Mouse (Mus musculus) monocyte, adult 5-6 weeks (primary cell): ENCODE results near the gene Abhd12. TPM values are rescaled to one million over a fixed set of nuclear protein-coding genes. Genes with fewer than 3 reads are reported as not detected.

ENCODE experiments used
- total RNA-seq: library from RNA; stranded (forward); fragments of 200-1000, 200-491, 200-594 nt; gene quantifications from 3 replicates; pipeline ENCODE4 v1.2.3, GENCODE M21; 2017

The Abhd12 gene
- total RNA-seq, 1 experiment from 2014 or later = 368 TPM

Other genes starting within 250 kb of the Abhd12 start
- 69.1 to 92.7 TPM (median 70.9 TPM) in 3 replicates for gene Acss1, start 236.2 kb downstream of the Abhd12 start, total RNA-seq
- gene Vsx1, start 215.4 kb downstream of the Abhd12 start, total RNA-seq = not detected in 3 replicates
- 9.7 to 23.4 TPM (median 20.9 TPM) in 3 replicates for gene Entpd6, start 155.7 kb downstream of the Abhd12 start, total RNA-seq
- gene Pygb, start 118.0 kb downstream of the Abhd12 start, total RNA-seq = 25.0 to 54.2 TPM (median 37.5 TPM) in 3 replicates
- gene Gins1, start 659 bp upstream of the Abhd12 start, total RNA-seq = 10.4 to 13.1 TPM (median 13.0 TPM) in 3 replicates
- gene Ninl, start 134.6 kb upstream of the Abhd12 start, total RNA-seq = 0.39 TPM in 1 of 3 replicates, not detected in the others
- gene Nanp, start 134.7 kb upstream of the Abhd12 start, total RNA-seq = 8.2 to 14.5 TPM (median 12.2 TPM) in 3 replicates
- gene Gm14151, start 187.6 kb upstream of the Abhd12 start, total RNA-seq = 0.67 to 0.75 TPM in 2 of 3 replicates, not detected in the other
- gene Gm14147, start 193.5 kb upstream of the Abhd12 start, total RNA-seq = not detected in 3 replicates